Comparison of ENCODE assay signal across 12 mouse cellular contexts in genomic region chr14:25806561-25806960, GRCm38 (mm10). TPM values are rescaled to one million over a fixed set of nuclear protein-coding genes. Genes with fewer than 3 reads are reported as not detected.
DNase-seq lines count a peak whose midpoint lies in the region; ATAC-seq and TF ChIP-seq lines count a peak whose summit lies in the region.
"Had no signal": no experiment of that assay in that cellular context is flagged by ENCODE, and none has a peak within 500 bp of the region (broad histone marks: within the 10 kb centered on the region; RNA-seq: fewer than 3 reads in every experiment).

No protein-coding gene starts in this region.

- H3K4me1 ChIP-seq in limb, embryonic 15.5 days: peaks cover 42% of the 10 kb centered on the region
- peaks cover 19% of the 10 kb centered on the region for H3K4me1 ChIP-seq in limb, embryonic 10.5 days
- H3K4me1 ChIP-seq in ES-Bruce4 (ENCODE audit: control insufficient read depth, insufficient read depth, low read length): no peaks in the 10 kb centered on the region

- H3K4me3 ChIP-seq in limb, embryonic 15.5 days: no peak overlapping the region
- no peak overlapping the region for H3K4me3 ChIP-seq in limb, embryonic 10.5 days
- H3K4me3 ChIP-seq in ES-Bruce4 (ENCODE audit: low read depth, low read length): peak overlapping the region; percentile 49
- H3K4me3 ChIP-seq: hindbrain, embryonic 13.5 days had no signal

- H3K36me3 ChIP-seq in limb, embryonic 15.5 days: no peaks in the 10 kb centered on the region
- no peaks in the 10 kb centered on the region for H3K36me3 ChIP-seq in limb, embryonic 10.5 days
- no peaks in the 10 kb centered on the region for H3K36me3 ChIP-seq in ES-Bruce4 (ENCODE audit: control insufficient read depth, insufficient read depth, low read length, poor library complexity, severe bottlenecking)
- H3K36me3 ChIP-seq: hindbrain, embryonic 13.5 days had no signal

- no peak overlapping the region for H3K9ac ChIP-seq in limb, embryonic 15.5 days
- 0 out of 2 replicates have a peak overlapping the region, but pooled peaks have one; percentile 21 for H3K9ac ChIP-seq in ES-Bruce4 (ENCODE audit: low read depth, poor library complexity, severe bottlenecking)
- H3K9ac ChIP-seq: forebrain, postnatal 0 days; hindbrain, embryonic 13.5 days had no signal

- intact Hi-C loops in left cerebral cortex, postnatal 10 days (cut with DNase I): no loop called here

- DNase-seq in limb, embryonic 10.5 days (ENCODE audit: low spot score): no peak
- peak; percentile 54 for DNase-seq in ZHBTc4 (ENCODE audit: low read depth, low spot score)
- no peak for DNase-seq in urinary bladder, postnatal 4 days (ENCODE audit: low spot score in 2 of 2)
- DNase-seq in left cerebral cortex, postnatal 10 days (ENCODE audit: extremely low spot score in 1 of 2, low spot score in 2 of 2): no peak

- WGBS in limb, embryonic 15.5 days: 84% methylated on average over 7 of the region's 7 CpGs
- WGBS in limb, embryonic 10.5 days: 93% methylated on average over 7 of the region's 7 CpGs

- no peaks in the 10 kb centered on the region for H3K9me3 ChIP-seq in limb, embryonic 15.5 days
- no peaks in the 10 kb centered on the region for H3K9me3 ChIP-seq in limb, embryonic 10.5 days (replicated peaks)
- H3K9me3 ChIP-seq in ES-Bruce4 (replicated peaks; ENCODE audit: control insufficient read depth, insufficient read depth, low read length, poor library complexity, severe bottlenecking): no peaks in the 10 kb centered on the region
- H3K9me3 ChIP-seq: hindbrain, embryonic 13.5 days had no signal

- no peak for ATAC-seq in limb, embryonic 15.5 days (ENCODE audit: insufficient number of reproducible peaks, low FRiP score, low TSS enrichment, low read depth)
- ATAC-seq: forebrain, embryonic 14.5 days; inflammation-experienced regulatory T-cells, adult 6 months; intestine, embryonic 16.5 days had no signal

- H3K27ac ChIP-seq in limb, embryonic 15.5 days: peak overlapping the region; percentile 44; the same call in 1 of the 2 replicates
- no peak overlapping the region for H3K27ac ChIP-seq in limb, embryonic 10.5 days
- H3K27ac ChIP-seq in ES-Bruce4 (ENCODE audit: insufficient read depth, low read length): no peak overlapping the region
- H3K27ac ChIP-seq: hindbrain, embryonic 13.5 days had no signal

- no peak for TF ChIP-seq CTCF in ES-Bruce4 (IDR thresholded peaks at IDR 0.05; ENCODE audit: low read depth, low read length)

- H3K27me3 ChIP-seq in limb, embryonic 15.5 days: no peaks in the 10 kb centered on the region
- no peaks in the 10 kb centered on the region for H3K27me3 ChIP-seq in limb, embryonic 10.5 days (ENCODE audit: low read depth, poor library complexity, severe bottlenecking)
- no peaks in the 10 kb centered on the region for H3K27me3 ChIP-seq in ES-Bruce4 (ENCODE audit: control insufficient read depth, insufficient read depth, low read length, poor library complexity, severe bottlenecking)
- H3K27me3 ChIP-seq: hindbrain, embryonic 13.5 days had no signal

- no peak for TF ChIP-seq POLR2A in ES-Bruce4 (IDR thresholded peaks at IDR 0.05; ENCODE audit: insufficient read depth, low read length)

- no peak for TF ChIP-seq EP300 in ES-Bruce4 (IDR thresholded peaks at IDR 0.05; ENCODE audit: insufficient read depth, low read depth, low read length)

- no peak overlapping the region for H3K4me2 ChIP-seq in limb, embryonic 15.5 days
- H3K4me2 ChIP-seq: heart, embryonic 11.5 days; hindbrain, embryonic 13.5 days had no signal

RNA-seq across cellular contexts. Expression of gene Anxa11, which starts 35.4 kb away (rescaled TPM):
- polyA plus RNA-seq in limb, embryonic 15.5 days (2015; fragmentation: Nextera tagmentation; extraction: Ambion mirVana): 20.9 and 28.6 TPM in 2 replicates
- polyA plus RNA-seq in limb, embryonic 10.5 days (2016; fragmentation: Nextera tagmentation; extraction: Ambion mirVana): 3.7 and 6.4 TPM in 2 replicates
- 106 and 109 TPM in 2 replicates for polyA plus RNA-seq in ES-Bruce4 (2011; ENCODE audit: insufficient read depth, insufficient read length, low read depth, missing spikeins)
- 10 to 100 TPM in 1 of 2 experiments, 1 to 10 TPM in 1; 9.3 to 11.0 TPM for total RNA-seq in left cerebral cortex, postnatal 10 days (2021)

RNA-seq across cellular contexts. Expression of gene Zcchc24, which starts 37.7 kb away (rescaled TPM):
- 31.6 and 35.4 TPM in 2 replicates for polyA plus RNA-seq in limb, embryonic 15.5 days (2015; fragmentation: Nextera tagmentation; extraction: Ambion mirVana)
- polyA plus RNA-seq in limb, embryonic 10.5 days (2016; fragmentation: Nextera tagmentation; extraction: Ambion mirVana): 9.9 and 17.0 TPM in 2 replicates
- 9.0 and 9.5 TPM in 2 replicates for polyA plus RNA-seq in ES-Bruce4 (2011; ENCODE audit: insufficient read depth, insufficient read length, low read depth, missing spikeins)
- total RNA-seq in left cerebral cortex, postnatal 10 days (2021): 10 to 100 TPM; 34.9 to 41.8 TPM
